Mouse (Mus musculus) right cerebral cortex, postnatal 25 days (tissue): ENCODE measurements around the gene Atp1a3.

Source experiments
- DNase-seq: peaks from one replicate; pipeline ENCODE4 v3.0.0; 2022

The Atp1a3 gene

DNA sequence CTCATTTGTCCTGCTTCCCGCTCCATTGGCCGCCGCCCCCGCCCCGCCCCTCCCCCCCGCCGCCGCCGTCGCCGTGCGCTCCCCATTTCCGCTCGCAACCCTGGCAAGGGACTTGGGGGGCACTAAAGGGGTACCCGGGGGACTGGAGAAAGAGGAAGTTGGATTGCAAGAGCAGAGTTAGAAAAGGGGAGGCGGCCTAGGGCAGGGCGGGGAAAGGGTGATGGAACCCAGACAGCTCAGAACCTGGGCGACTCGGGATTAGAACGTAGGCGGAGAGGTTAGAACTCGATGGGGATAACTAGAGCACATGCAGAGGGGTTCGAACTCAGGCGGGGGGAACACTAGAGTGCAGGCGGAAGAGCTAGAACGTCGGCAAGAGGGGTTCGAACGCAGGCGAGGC is 51.3 kb downstream of the Atp1a3 start:
- no peak for DNase-seq

DNA sequence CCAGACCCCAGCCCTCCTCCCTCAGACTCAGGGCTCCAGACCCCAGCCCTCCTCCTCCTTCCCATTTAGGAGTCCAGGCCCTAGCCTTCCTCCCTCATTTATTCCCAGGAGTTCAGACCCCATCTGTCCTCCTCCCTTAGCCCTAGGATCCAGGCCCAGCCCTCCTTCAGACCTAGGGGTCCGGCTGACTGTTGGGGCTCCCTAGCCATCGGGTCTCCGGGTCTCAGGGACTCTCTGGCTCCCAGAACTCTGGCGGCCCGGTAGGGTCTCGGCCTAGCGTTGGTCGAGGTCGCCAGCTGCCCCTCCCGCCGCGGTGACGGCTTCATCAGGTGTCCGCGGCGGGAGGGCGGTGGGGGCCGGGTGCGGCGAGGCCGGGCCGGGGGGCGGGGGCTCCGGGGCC is 51.8 kb downstream of the Atp1a3 start:
- no peak for DNase-seq

DNA sequence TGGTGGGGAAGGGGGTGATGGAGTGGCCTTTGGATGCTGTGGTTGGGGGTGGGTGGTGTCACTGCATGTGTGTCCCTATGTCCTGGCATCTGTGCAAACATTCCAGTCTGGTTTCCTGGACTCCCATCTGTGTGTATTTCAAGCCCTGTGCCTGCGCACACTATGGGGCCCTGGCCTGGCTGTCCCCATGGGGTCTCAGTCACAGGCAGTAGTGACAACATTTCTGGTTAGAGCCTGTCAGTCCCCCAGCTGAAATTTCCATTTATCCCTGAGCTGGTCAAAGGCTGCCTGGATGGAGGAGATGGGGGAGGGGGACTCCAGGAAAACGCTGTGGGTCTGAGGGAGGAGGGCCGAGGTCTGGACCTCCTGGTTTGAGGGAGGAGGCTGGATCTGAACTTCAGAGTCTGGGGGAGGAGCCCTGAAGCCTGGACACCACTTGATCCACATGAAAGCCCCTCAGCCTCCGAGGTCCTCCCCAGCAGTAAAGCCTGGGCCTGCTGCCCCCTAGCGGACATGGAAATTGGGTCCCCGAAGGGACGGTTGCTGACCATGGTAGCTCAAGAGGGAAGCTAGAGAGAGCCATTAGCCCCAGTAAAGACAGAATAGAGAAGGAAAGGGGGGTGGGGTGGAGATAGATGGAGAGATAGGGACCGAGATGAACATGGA is 55.7 kb downstream of the Atp1a3 start:
- peak; percentile 54 for DNase-seq

DNA sequence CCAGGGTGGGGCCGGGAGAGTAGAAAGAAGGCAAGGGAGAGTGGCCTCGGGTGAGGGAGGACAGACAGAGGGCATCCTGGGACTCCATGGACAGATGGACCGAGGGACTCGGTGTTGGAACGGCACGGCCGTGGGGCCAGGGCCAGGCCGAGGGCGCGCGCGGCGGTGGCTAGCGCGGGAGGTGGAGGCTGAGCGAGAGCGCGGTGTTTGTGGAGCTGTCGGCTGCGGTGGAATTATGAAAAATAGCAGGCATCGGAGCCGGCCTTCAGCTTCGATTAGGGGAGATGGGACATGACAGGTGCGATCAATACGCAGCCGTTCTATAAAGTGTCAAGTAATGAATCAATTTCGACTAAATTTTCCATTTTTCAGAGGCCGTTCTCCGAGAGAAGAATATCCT is 57.0 kb downstream of the Atp1a3 start:
- DNase-seq, result no peak

DNA sequence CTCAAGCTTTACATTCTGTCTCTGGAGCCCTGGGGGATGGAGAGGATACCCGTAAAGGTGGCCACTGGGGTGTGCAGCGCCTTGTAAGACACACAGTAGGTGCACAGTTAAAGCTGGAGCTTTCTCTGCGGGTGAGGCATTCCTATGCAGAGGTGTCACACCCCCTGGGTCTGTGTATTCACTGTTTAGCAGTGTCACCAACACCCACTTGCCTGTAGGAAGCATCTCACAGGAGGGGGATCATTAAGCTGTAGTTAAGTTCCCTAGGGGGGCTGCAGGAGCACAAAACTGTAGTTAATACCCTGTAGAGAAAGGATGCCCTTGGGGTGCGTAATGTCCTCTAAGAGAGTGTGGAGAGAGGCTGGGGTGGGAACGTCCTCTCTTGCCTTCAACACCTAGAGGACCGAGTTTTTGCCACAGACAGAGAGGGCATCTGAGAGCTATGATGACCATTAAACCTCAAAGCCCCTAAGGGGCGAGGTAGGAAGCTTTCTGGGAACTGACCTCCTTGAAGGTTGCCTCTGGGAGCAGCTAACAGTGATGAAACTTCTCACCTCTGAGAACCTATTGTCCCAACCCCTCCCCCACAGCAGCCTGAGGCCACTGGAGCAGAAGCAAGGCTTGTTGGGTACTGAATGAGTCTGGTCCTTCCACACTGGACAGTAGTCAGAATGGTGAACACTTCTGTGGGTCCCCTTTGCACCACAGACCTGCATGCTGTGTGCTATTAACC is 58.3 kb downstream of the Atp1a3 start:
- DNase-seq, result no peak

DNA sequence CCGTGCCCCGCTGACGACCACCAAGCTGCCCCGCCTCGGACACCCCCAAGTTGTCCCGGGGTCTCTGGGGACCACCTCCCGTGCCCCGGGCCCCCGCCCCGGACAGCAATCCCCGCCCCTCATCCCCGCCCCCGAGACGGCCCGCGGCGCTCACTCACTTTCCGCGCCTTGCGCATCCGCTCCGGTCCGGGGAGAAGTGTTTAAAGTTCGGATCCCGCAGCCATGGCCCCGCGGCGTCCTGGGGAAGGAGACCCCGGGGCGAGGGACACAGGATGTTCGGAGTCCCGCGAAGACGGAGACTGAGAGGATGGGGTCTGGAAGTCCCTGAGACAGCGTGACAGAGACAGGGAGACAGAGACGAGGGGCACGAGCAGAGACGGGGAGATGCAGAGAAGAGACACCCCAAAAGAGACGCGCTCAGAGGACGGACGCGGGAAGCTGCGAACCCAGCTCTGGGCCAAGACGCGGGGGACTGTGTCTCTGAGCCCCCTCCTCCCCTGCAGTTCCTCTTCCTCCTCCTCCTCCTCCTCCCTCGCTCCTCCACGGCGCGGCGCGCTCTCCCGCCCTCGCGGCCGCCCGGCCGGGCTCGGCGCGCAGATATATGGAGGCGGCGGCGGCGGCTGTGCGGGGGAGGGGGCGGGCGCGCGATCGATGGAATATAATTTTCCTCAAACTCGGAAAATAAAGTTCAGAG is 61.4 kb downstream of the Atp1a3 start, which contains the start of gene Gm4881:
Gene Gm4881 (minus strand): TSS at position 238 of the 694 bp plus-strand sequence.
- no peak for DNase-seq

DNA sequence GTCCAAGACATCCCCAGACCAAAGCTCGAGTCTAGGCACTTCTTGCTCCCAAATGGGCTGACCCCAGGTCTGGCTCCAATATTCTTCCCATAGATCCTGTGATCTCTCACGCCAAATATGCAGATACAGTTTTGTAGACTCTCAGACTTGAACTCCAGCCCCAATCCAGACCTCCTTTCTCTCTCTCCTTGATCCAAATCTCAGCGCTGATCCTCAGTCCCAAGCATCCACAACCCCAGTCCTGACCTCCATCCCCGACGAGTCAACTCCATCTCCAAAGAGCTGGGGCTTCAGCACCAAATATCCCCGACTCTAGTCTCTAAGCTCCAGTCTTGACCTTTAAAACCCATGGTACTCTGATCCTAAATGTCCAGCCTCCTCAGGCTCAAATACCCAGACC is 62.1 kb downstream of the Atp1a3 start:
- no peak for DNase-seq

DNA sequence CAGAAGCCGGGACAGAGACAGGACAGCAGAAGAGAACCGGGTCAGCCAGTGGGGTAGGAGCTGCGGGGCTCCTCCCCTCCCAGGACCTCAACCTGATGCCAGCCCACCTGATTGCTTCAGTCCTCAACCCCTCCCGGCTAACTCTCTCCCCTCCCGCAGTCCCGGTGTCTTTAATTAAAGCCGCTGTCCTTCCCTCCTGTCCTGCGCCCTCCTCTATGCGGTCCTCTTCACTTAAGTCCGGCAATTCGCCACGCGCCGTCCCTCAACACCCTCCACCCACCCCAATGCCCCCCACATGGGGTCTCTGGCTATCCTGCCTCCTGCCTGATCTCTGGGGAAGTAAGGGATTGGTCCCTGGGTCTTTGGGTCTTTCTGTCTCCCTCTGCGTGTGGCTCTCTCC is 74.1 kb downstream of the Atp1a3 start:
- no peak for DNase-seq

DNA sequence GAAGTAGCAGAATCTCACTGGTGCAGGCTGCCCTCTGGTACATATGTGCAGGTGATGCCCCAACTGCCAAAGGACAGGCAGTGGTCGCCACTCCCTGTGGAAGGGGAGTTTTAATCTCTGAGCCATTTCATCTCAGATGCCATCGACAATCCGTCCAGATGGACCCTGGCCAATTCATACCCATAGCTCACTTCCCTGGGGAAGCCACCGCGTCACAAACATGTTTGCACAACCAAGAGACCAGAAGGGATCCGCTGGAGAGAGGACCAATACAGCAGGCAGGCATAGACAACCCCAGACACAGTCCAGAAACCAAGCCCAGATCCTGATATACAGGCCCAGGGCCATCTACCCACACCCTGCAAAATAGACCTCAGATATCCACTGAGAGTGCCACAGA is 75.3 kb downstream of the Atp1a3 start:
- DNase-seq, result no peak
